Mouse (Mus musculus): Measurements from ENCODE around the gene Sapcd2. TPM values are rescaled to one million over a fixed set of nuclear protein-coding genes. Genes with fewer than 3 reads are reported as not detected.

Gene Sapcd2
- polyA plus RNA-seq, 1 experiment from 2014 or later = 53.3 TPM

DNA sequence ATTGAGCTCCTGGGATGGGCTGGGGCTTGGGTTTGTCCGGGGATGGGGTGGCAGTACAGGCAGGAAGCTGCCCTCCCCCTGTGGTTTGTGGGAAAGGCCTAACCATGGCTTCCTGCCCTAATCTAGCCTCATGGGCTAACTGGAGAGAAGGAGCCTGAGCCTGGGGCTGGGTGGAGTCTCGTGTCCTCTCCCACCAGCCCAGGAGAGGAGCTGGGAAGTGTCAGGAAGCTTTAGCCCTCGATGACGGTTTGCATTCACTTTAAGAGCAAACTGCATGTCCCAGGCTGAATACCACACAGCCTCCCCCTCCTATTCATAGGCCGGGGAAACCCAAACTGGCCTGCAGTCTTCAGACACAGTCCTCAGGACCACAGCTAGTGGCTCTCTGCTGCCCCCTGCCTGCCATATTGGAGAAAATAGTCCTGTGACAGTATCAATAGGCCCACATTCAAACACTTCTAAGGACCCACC is 54.6 kb downstream of the Sapcd2 start:
- Histone ChIP-seq H3K4me1 (ENCODE audit: control insufficient read depth, insufficient read depth, low read length) (peaks cover 9% of the 10 kb centered on the region), H3K27ac (ENCODE audit: low read depth, low read length) (no peak overlapping the region), H3K36me3 (ENCODE audit: control insufficient read depth, insufficient read depth, low read length) (no peaks in the 10 kb centered on the region), H3K4me2 (no peak overlapping the region), H3K27me3 (ENCODE audit: control insufficient read depth, insufficient read depth, low read length) (peaks cover 13% of the 10 kb centered on the region), H3K9me3 (ENCODE audit: control insufficient read depth, low read length) (no peaks in the 10 kb centered on the region), H3K9ac (ENCODE audit: low read length) (no peak overlapping the region), H3K4me3 (ENCODE audit: low read depth, low read length) (no peak overlapping the region)
- ATAC-seq (ENCODE audit: low FRiP score) (0 out of 2 replicates have a peak, but pooled peaks have one; percentile 12), DNase-seq (ENCODE audit: low spot score, missing footprints) (peak; percentile 98)
- 41% methylated on average over 5 of the region's 5 CpGs for WGBS

GRCm38 (mm10) chr2:25427256-25427655 is 55.1 kb downstream of the Sapcd2 start:
- DNase-seq (ENCODE audit: low spot score, missing footprints) (no peak), ATAC-seq (ENCODE audit: low FRiP score) (no peak)
- Histone ChIP-seq H3K36me3 (ENCODE audit: control insufficient read depth, insufficient read depth, low read length) (no peaks in the 10 kb centered on the region), H3K4me3 (ENCODE audit: low read depth, low read length) (no peak overlapping the region), H3K4me1 (ENCODE audit: control insufficient read depth, insufficient read depth, low read length) (peaks cover 9% of the 10 kb centered on the region), H3K9me3 (ENCODE audit: control insufficient read depth, low read length) (no peaks in the 10 kb centered on the region), H3K4me2 (no peak overlapping the region), H3K9ac (ENCODE audit: low read length) (no peak overlapping the region), H3K27ac (ENCODE audit: low read depth, low read length) (no peak overlapping the region), H3K27me3 (ENCODE audit: control insufficient read depth, insufficient read depth, low read length) (peaks cover 13% of the 10 kb centered on the region)
- WGBS = 85% methylated on average over 5 of the region's 5 CpGs

Other genes starting within 250 kb of the Sapcd2 start
- 60.3 and 63.9 TPM in 2 replicates for gene Nrarp, start 191.6 kb upstream of the Sapcd2 start, polyA plus RNA-seq (2014; fragmentation: Nextera tagmentation; extraction: Ambion mirVana)
- 1.4 and 1.5 TPM in 2 replicates for gene Tor4a, start 175.4 kb upstream of the Sapcd2 start, polyA plus RNA-seq (2014; fragmentation: Nextera tagmentation; extraction: Ambion mirVana)
- 96.4 and 102 TPM in 2 replicates for gene Nelfb, start 160.8 kb upstream of the Sapcd2 start, polyA plus RNA-seq (2014; fragmentation: Nextera tagmentation; extraction: Ambion mirVana)
- gene Stpg3, start 157.7 kb upstream of the Sapcd2 start, polyA plus RNA-seq (2014; fragmentation: Nextera tagmentation; extraction: Ambion mirVana) = not detected in 2 replicates
- 0.94 TPM in 1 of 2 replicates, not detected in the other for gene Fam166a, start 153.6 kb upstream of the Sapcd2 start, polyA plus RNA-seq (2014; fragmentation: Nextera tagmentation; extraction: Ambion mirVana)
- gene Tubb4b, start 147.6 kb upstream of the Sapcd2 start, polyA plus RNA-seq (2014; fragmentation: Nextera tagmentation; extraction: Ambion mirVana) = 535 and 571 TPM in 2 replicates
- not detected in 2 replicates for gene Slc34a3, start 138.0 kb upstream of the Sapcd2 start, polyA plus RNA-seq (2014; fragmentation: Nextera tagmentation; extraction: Ambion mirVana)
- not detected in 2 replicates for gene Rnf224, start 135.5 kb upstream of the Sapcd2 start, polyA plus RNA-seq (2014; fragmentation: Nextera tagmentation; extraction: Ambion mirVana)
- 24.4 and 26.9 TPM in 2 replicates for gene Rnf208, start 130.1 kb upstream of the Sapcd2 start, polyA plus RNA-seq (2014; fragmentation: Nextera tagmentation; extraction: Ambion mirVana)
- 0.32 TPM in 1 of 2 replicates, not detected in the other for gene Cysrt1, start 129.9 kb upstream of the Sapcd2 start, polyA plus RNA-seq (2014; fragmentation: Nextera tagmentation; extraction: Ambion mirVana)
- 3.3 and 4.1 TPM in 2 replicates for gene AL732309.1, start 125.5 kb upstream of the Sapcd2 start, polyA plus RNA-seq (2014; fragmentation: Nextera tagmentation; extraction: Ambion mirVana)
- gene Tmem203, start 116.9 kb upstream of the Sapcd2 start, polyA plus RNA-seq (2014; fragmentation: Nextera tagmentation; extraction: Ambion mirVana) = 14.7 and 16.0 TPM in 2 replicates
- gene Tprn, start 109.7 kb upstream of the Sapcd2 start, polyA plus RNA-seq (2014; fragmentation: Nextera tagmentation; extraction: Ambion mirVana) = 2.4 and 4.5 TPM in 2 replicates
- 240 and 247 TPM in 2 replicates for gene Ssna1, start 99.9 kb upstream of the Sapcd2 start, polyA plus RNA-seq (2014; fragmentation: Nextera tagmentation; extraction: Ambion mirVana)
- gene Anapc2, start 99.8 kb upstream of the Sapcd2 start, polyA plus RNA-seq (2014; fragmentation: Nextera tagmentation; extraction: Ambion mirVana) = 105 and 117 TPM in 2 replicates
- not detected in 2 replicates for gene Tmem210, start 84.2 kb upstream of the Sapcd2 start, polyA plus RNA-seq (2014; fragmentation: Nextera tagmentation; extraction: Ambion mirVana)
- not detected in 2 replicates for gene Lrrc26, start 82.4 kb upstream of the Sapcd2 start, polyA plus RNA-seq (2014; fragmentation: Nextera tagmentation; extraction: Ambion mirVana)
- 2.4 and 2.6 TPM in 2 replicates for gene Grin1, start 53.1 kb upstream of the Sapcd2 start, polyA plus RNA-seq (2014; fragmentation: Nextera tagmentation; extraction: Ambion mirVana)
- 87.2 and 88.1 TPM in 2 replicates for gene Man1b1, start 40.0 kb upstream of the Sapcd2 start, polyA plus RNA-seq (2014; fragmentation: Nextera tagmentation; extraction: Ambion mirVana)
- 15.9 and 16.0 TPM in 2 replicates for gene Dpp7, start 16.0 kb upstream of the Sapcd2 start, polyA plus RNA-seq (2014; fragmentation: Nextera tagmentation; extraction: Ambion mirVana)
- 3.4 and 6.7 TPM in 2 replicates for gene Uap1l1, start 6.6 kb upstream of the Sapcd2 start, polyA plus RNA-seq (2014; fragmentation: Nextera tagmentation; extraction: Ambion mirVana)
- gene Entpd2, start 23.6 kb downstream of the Sapcd2 start, polyA plus RNA-seq (2014; fragmentation: Nextera tagmentation; extraction: Ambion mirVana) = 0.12 and 0.23 TPM in 2 replicates
- gene Npdc1, start 27.0 kb downstream of the Sapcd2 start, polyA plus RNA-seq (2014; fragmentation: Nextera tagmentation; extraction: Ambion mirVana) = 101 and 106 TPM in 2 replicates
- gene Fut7, start 50.9 kb downstream of the Sapcd2 start, polyA plus RNA-seq (2014; fragmentation: Nextera tagmentation; extraction: Ambion mirVana) = not detected in 2 replicates
- gene Abca2, start 56.4 kb downstream of the Sapcd2 start, polyA plus RNA-seq (2014; fragmentation: Nextera tagmentation; extraction: Ambion mirVana) = 5.2 and 5.4 TPM in 2 replicates
- gene Clic3, start 84.5 kb downstream of the Sapcd2 start, polyA plus RNA-seq (2014; fragmentation: Nextera tagmentation; extraction: Ambion mirVana) = 0.18 and 0.25 TPM in 2 replicates
- 21.9 and 23.2 TPM in 2 replicates for gene Paxx, start 88.8 kb downstream of the Sapcd2 start, polyA plus RNA-seq (2014; fragmentation: Nextera tagmentation; extraction: Ambion mirVana)
- 0.26 TPM in 1 of 2 replicates, not detected in the other for gene Ptgds, start 97.7 kb downstream of the Sapcd2 start, polyA plus RNA-seq (2014; fragmentation: Nextera tagmentation; extraction: Ambion mirVana)
- gene Lcn12, start 121.6 kb downstream of the Sapcd2 start, polyA plus RNA-seq (2014; fragmentation: Nextera tagmentation; extraction: Ambion mirVana) = not detected in 2 replicates
- 65.9 and 66.4 TPM in 2 replicates for gene Fbxw5, start 128.4 kb downstream of the Sapcd2 start, polyA plus RNA-seq (2014; fragmentation: Nextera tagmentation; extraction: Ambion mirVana)
- gene C8g, start 129.4 kb downstream of the Sapcd2 start, polyA plus RNA-seq (2014; fragmentation: Nextera tagmentation; extraction: Ambion mirVana) = 3.6 TPM in 2 replicates
- 29.0 and 31.6 TPM in 2 replicates for gene Traf2, start 174.6 kb downstream of the Sapcd2 start, polyA plus RNA-seq (2014; fragmentation: Nextera tagmentation; extraction: Ambion mirVana)
- 385 TPM in 2 replicates for gene Edf1, start 185.5 kb downstream of the Sapcd2 start, polyA plus RNA-seq (2014; fragmentation: Nextera tagmentation; extraction: Ambion mirVana)
- gene Mamdc4, start 202.5 kb downstream of the Sapcd2 start, polyA plus RNA-seq (2014; fragmentation: Nextera tagmentation; extraction: Ambion mirVana) = 1.4 and 2.2 TPM in 2 replicates
- 158 and 159 TPM in 2 replicates for gene Phpt1, start 202.9 kb downstream of the Sapcd2 start, polyA plus RNA-seq (2014; fragmentation: Nextera tagmentation; extraction: Ambion mirVana)
- 0.07 and 0.10 TPM in 2 replicates for gene Ajm1, start 209.4 kb downstream of the Sapcd2 start, polyA plus RNA-seq (2014; fragmentation: Nextera tagmentation; extraction: Ambion mirVana)
- 49.2 and 51.2 TPM in 2 replicates for gene Rabl6, start 236.2 kb downstream of the Sapcd2 start, polyA plus RNA-seq (2014; fragmentation: Nextera tagmentation; extraction: Ambion mirVana)
- 0.25 and 0.28 TPM in 2 replicates for gene Ccdc183, start 245.4 kb downstream of the Sapcd2 start, polyA plus RNA-seq (2014; fragmentation: Nextera tagmentation; extraction: Ambion mirVana)
- gene Tmem141, start 249.7 kb downstream of the Sapcd2 start, polyA plus RNA-seq (2014; fragmentation: Nextera tagmentation; extraction: Ambion mirVana) = 17.9 and 19.1 TPM in 2 replicates